Mouse (Mus musculus) CH12.LX (cell line): ENCODE results near the gene Fyco1. TPM values are rescaled to one million over a fixed set of nuclear protein-coding genes. Genes with fewer than 3 reads are reported as not detected.
A peak's percentile ranks its signal among the peaks of the same experiment; 100 is the strongest.

Experiments used
- DNase-seq: peaks from one replicate; pipeline ENCODE4 v3.0.0-alpha.2; 2013; ENCODE audit errors: extremely low read depth
- H3K27ac ChIP-seq: 2 replicates; pipeline ENCODE4 v1.5.1; 2012; ENCODE audit warnings: low read depth, mild to moderate bottlenecking, control low read depth, moderate library complexity; ENCODE audit not compliant: insufficient read depth
- H3K27me3 ChIP-seq: replicated peaks from 2 replicates; pipeline ENCODE3; 2012; ENCODE audit warnings: inconsistent platforms
- H3K36me3 ChIP-seq, 2 experiments: replicated peaks in 1 of 2; 2 replicates each; pipeline versions ENCODE3 to v1.6.1; 2012; ENCODE audit warnings: inconsistent platforms in 1 of 2, low read length in 1 of 2, mild to moderate bottlenecking in 1 of 2, mixed read lengths in 1 of 2, moderate library complexity in 1 of 2; ENCODE audit not compliant: control insufficient read depth in 1 of 2, insufficient read depth in 1 of 2
- H3K4me1 ChIP-seq, 2 experiments: 2 replicates each; pipeline ENCODE4 v1.6.1; 2012; ENCODE audit warnings: inconsistent platforms in 1 of 2, moderate library complexity in 1 of 2; ENCODE audit not compliant: insufficient read depth in 2 of 2, control insufficient read depth in 1 of 2
- H3K4me2 ChIP-seq: 2 replicates; pipeline ENCODE4 v1.6.1; 2012; ENCODE audit warnings: low read depth, mild to moderate bottlenecking, control low read depth; ENCODE audit not compliant: poor library complexity, insufficient read depth, severe bottlenecking
- H3K4me3 ChIP-seq, 3 experiments: fragments of 150-350 bp in 1 of 3; sonication (generic) in 1 of 3; replicated peaks in 1 of 3; 2 replicates each; pipeline versions ENCODE3 to v1.5.1; 2011 to 2012; ENCODE audit warnings: low read depth in 2 of 3, low read length in 2 of 3, mild to moderate bottlenecking in 2 of 3, moderate library complexity in 2 of 3, control low read depth in 1 of 3, improper control_type of control experiment in 1 of 3, inconsistent platforms in 1 of 3, mixed read lengths in 1 of 3; ENCODE audit not compliant: poor library complexity in 1 of 3
- H3K79me2 ChIP-seq: replicated peaks from 2 replicates; pipeline ENCODE4 v1.6.1; 2012; ENCODE audit warnings: mild to moderate bottlenecking, moderate library complexity; ENCODE audit not compliant: control insufficient read depth, poor library complexity, insufficient read depth, severe bottlenecking; ENCODE audit errors: extremely low read depth
- H3K9ac ChIP-seq: 2 replicates; pipeline ENCODE4 v1.6.1; 2012; ENCODE audit warnings: low read depth, mild to moderate bottlenecking, control low read depth, moderate library complexity; ENCODE audit not compliant: insufficient read depth
- H3K9me3 ChIP-seq: replicated peaks from 2 replicates; pipeline ENCODE3; 2012; ENCODE audit warnings: low read length, inconsistent platforms, mixed read lengths
- BHLHE40 ChIP-seq: IDR thresholded peaks from 2 replicates; pipeline ENCODE4 v1.6.1; 2011; ENCODE audit warnings: mild to moderate bottlenecking, low read depth, low read length, improper control_type of control experiment
- CHD2 ChIP-seq: IDR thresholded peaks from 2 replicates; pipeline ENCODE4 v1.6.1; 2011; ENCODE audit warnings: low read length, improper control_type of control experiment
- CTCF ChIP-seq, 2 experiments: IDR thresholded peaks in 1 of 2; conservative IDR thresholded peaks in 1 of 2; 2 replicates each; pipeline ENCODE4 v1.5.1; 2011 to 2012; ENCODE audit warnings: low read depth in 2 of 2, low read length in 2 of 2, improper control_type of control experiment in 1 of 2, inconsistent platforms in 1 of 2, mild to moderate bottlenecking in 1 of 2, moderate library complexity in 1 of 2
- EP300 ChIP-seq: IDR thresholded peaks from 2 replicates; pipeline ENCODE4 v1.6.1; 2011; ENCODE audit warnings: low read length, improper control_type of control experiment
- HCFC1 ChIP-seq: IDR thresholded peaks from 2 replicates; pipeline ENCODE4 v1.6.1; 2012; ENCODE audit warnings: low read depth, mild to moderate bottlenecking, inconsistent platforms, low read length, improper control_type of control experiment
- JUN ChIP-seq: IDR thresholded peaks from 2 replicates; pipeline ENCODE4 v1.6.1; 2011; ENCODE audit warnings: low read depth, mild to moderate bottlenecking, low read length, improper control_type of control experiment, moderate library complexity; ENCODE audit not compliant: insufficient read depth
- JUND ChIP-seq: conservative IDR thresholded peaks from 2 replicates; pipeline ENCODE4 v1.6.1; 2011; ENCODE audit warnings: low read depth, low read length, improper control_type of control experiment
- MAFK ChIP-seq: IDR thresholded peaks from 2 replicates; pipeline ENCODE4 v1.6.1; 2011; ENCODE audit warnings: low read length, improper control_type of control experiment; ENCODE audit not compliant: insufficient replicate concordance
- MEF2A ChIP-seq: IDR thresholded peaks from 2 replicates; pipeline ENCODE4 v1.6.1; 2014; ENCODE audit warnings: low read depth, mild to moderate bottlenecking, inconsistent platforms, low read length, improper control_type of control experiment, borderline replicate concordance
- NELFE ChIP-seq: IDR thresholded peaks from 2 replicates; pipeline ENCODE4 v1.6.1; 2011; ENCODE audit warnings: low read depth, low read length, improper control_type of control experiment
- NRF1 ChIP-seq: IDR thresholded peaks from 2 replicates; pipeline ENCODE4 v1.6.1; 2014; ENCODE audit warnings: low read depth, mild to moderate bottlenecking, inconsistent platforms, low read length, improper control_type of control experiment, moderate library complexity
- PAX5 ChIP-seq: IDR thresholded peaks from 2 replicates; pipeline ENCODE4 v1.6.1; 2012; ENCODE audit warnings: low read length, inconsistent platforms, mixed read lengths
- POLR2AphosphoS2 ChIP-seq: IDR thresholded peaks from 2 replicates; pipeline ENCODE4 v1.6.1; 2011; ENCODE audit warnings: low read depth, low read length, improper control_type of control experiment
- RAD21 ChIP-seq: IDR thresholded peaks from 2 replicates; pipeline ENCODE4 v1.6.1; 2011; ENCODE audit warnings: low read depth, mild to moderate bottlenecking, low read length, improper control_type of control experiment, moderate library complexity
- RCOR1 ChIP-seq: conservative IDR thresholded peaks from 2 replicates; pipeline ENCODE4 v1.6.1; 2012; ENCODE audit warnings: low read depth, mild to moderate bottlenecking, inconsistent platforms, low read length, improper control_type of control experiment
- TBP ChIP-seq: conservative IDR thresholded peaks from 2 replicates; pipeline ENCODE4 v1.6.1; 2011; ENCODE audit warnings: low read depth, low read length, improper control_type of control experiment
- TCF12 ChIP-seq: IDR thresholded peaks from 2 replicates; pipeline ENCODE4 v1.6.1; 2014; ENCODE audit warnings: low read depth, mild to moderate bottlenecking, inconsistent platforms, low read length, improper control_type of control experiment
- UBTF ChIP-seq: IDR thresholded peaks from 2 replicates; pipeline ENCODE4 v1.6.1; 2012; ENCODE audit warnings: low read depth, mild to moderate bottlenecking, inconsistent platforms, low read length, improper control_type of control experiment, moderate library complexity
- USF1 ChIP-seq: IDR thresholded peaks from 2 replicates; pipeline ENCODE4 v1.6.1; 2014; ENCODE audit warnings: low read depth, mild to moderate bottlenecking, inconsistent platforms, low read length, improper control_type of control experiment
- USF2 ChIP-seq: conservative IDR thresholded peaks from 2 replicates; pipeline ENCODE4 v1.6.1; 2011; ENCODE audit warnings: low read depth, low read length, improper control_type of control experiment
- ZC3H11A ChIP-seq: IDR thresholded peaks from 2 replicates; pipeline ENCODE4 v1.6.1; 2012; ENCODE audit warnings: low read depth, mild to moderate bottlenecking, inconsistent platforms, low read length, improper control_type of control experiment
- ZKSCAN1 ChIP-seq: IDR thresholded peaks from 2 replicates; pipeline ENCODE4 v1.6.1; 2012; ENCODE audit warnings: low read depth, inconsistent platforms, low read length, improper control_type of control experiment, borderline replicate concordance
- ZMIZ1 ChIP-seq: IDR thresholded peaks from 2 replicates; pipeline ENCODE4 v1.6.1; 2012; ENCODE audit warnings: low read depth, mild to moderate bottlenecking, inconsistent platforms, low read length, improper control_type of control experiment
- ZNF384 ChIP-seq: IDR thresholded peaks from 2 replicates; pipeline ENCODE4 v1.6.1; 2012; ENCODE audit warnings: low read depth, low read length, improper control_type of control experiment, inconsistent platforms
- dilution Hi-C: fragments of 300-500 bp; cut with MboI; formaldehyde crosslinking; loops from 2 replicates; pipeline ENCODE4 v1.14.3; 2020; ENCODE audit warnings: low sequenced_read_pairs; ENCODE audit not compliant: extremely low pct_unique_long_range_greater_than_20kb, extremely low pct_ligation_motif_present
- in situ Hi-C: fragments of 300-500 bp; cut with MboI; formaldehyde crosslinking; loops from 3 replicates; pipeline ENCODE4 v1.14.3; 2019; ENCODE audit warnings: low sequenced_read_pairs, low pct_ligation_motif_present, low pct_unique_long_range_greater_than_20kb, mixed read lengths
- polyA plus RNA-seq: library from polyadenylated mRNA; unstranded; fragments of >175 nt; gene quantifications from 2 replicates; pipeline ENCODE4 v1.2.1, GENCODE M21; 2012; ENCODE audit warnings: low read depth; ENCODE audit not compliant: insufficient read length
- total RNA-seq, 2 experiments: library from RNA; depleted of rRNA; stranded (reverse); fragments of 300-350 nt in 1 of 2; fragments of >200 nt in 1 of 2; gene quantifications; 2 replicates each; pipeline ENCODE4 v1.2.3; 2012 to 2014

Fyco1 gene
- total and polyA plus RNA-seq, 3 experiments = 2.1 to 10.2 (median 6.0) TPM

DNA sequence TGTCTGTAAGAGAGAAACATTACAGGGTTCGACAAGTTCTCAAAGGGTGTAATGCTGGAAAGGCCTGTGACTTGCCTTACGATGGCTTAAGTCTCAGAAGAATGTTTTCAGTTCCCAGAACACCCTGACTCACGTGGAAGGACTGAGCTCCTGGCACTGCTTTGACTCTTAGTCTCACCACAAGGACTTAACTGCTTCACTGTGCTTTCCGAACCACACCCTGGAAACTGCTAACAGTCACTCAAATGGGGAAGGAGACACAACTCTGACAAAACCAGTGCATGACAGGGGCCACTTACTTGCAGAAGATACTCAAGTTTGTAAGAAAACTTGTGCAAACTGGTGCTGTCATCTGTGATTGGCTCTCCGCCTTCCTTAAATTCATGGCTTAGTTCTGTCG, 11.5 kb downstream of the Fyco1 start:
- H3K79me2 ChIP-seq = peaks cover 13% of the 10 kb centered on the region
- no peak overlapping the region for H3K4me2 ChIP-seq
- H3K9ac ChIP-seq = no peak overlapping the region
- H3K4me1 ChIP-seq = peaks cover 4 to 24% of the 10 kb centered on the region in 2 experiments; a peak in 3 of 4 replicates
- no peaks in the 10 kb centered on the region for H3K27me3 ChIP-seq
- DNase-seq = peak; percentile 31
- TF ChIP-seq BHLHE40 = 0 out of 2 replicates have a peak, but pooled peaks have one; percentile 23
- TF ChIP-seq PAX5 = no peak
- in situ Hi-C loops (no loop called here), dilution Hi-C loops (no loop called here)
- 0 out of 2 replicates have a peak overlapping the region, but pooled peaks have one; percentile 19 for H3K27ac ChIP-seq
- peaks cover 63 to 84% of the 10 kb centered on the region in 2 experiments for H3K36me3 ChIP-seq
- no peaks in the 10 kb centered on the region for H3K9me3 ChIP-seq
- no peak overlapping the region for H3K4me3 ChIP-seq

DNA sequence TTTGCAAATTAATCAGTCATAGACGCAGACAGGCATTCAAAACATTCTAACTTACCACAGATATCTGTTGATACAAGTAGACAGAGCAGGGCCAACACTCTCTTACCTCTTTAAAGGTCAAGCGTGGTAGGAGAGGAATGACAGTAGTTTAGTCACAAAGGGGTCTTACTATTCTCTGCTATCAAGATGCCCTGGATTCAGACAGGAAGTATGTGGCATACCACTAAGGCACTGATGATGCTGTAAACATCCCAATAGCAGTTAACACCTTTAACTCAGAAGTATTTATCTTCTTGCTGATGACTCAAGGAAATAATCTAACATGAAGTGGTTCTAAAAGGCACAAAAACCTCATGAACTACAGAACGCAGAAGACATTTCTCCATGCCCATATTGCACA, 15.8 kb downstream of the Fyco1 start:
- Histone ChIP-seq H3K79me2 (no peaks in the 10 kb centered on the region), H3K27me3 (no peaks in the 10 kb centered on the region), H3K4me3 (no peak overlapping the region), H3K9me3 (no peaks in the 10 kb centered on the region), H3K4me2 (no peak overlapping the region), H3K9ac (no peak overlapping the region), H3K4me1 (peaks cover 0 to 4% of the 10 kb centered on the region in 2 experiments; a peak in 1 of 4 replicates), H3K27ac (no peak overlapping the region), H3K36me3 (peaks cover 74 to 90% of the 10 kb centered on the region in 2 experiments)
- no peak for TF ChIP-seq RCOR1
- TF ChIP-seq BHLHE40 = no peak
- TF ChIP-seq USF1 = no peak
- no peak for TF ChIP-seq ZNF384
- no peak for TF ChIP-seq MEF2A
- TF ChIP-seq HCFC1 = no peak
- TF ChIP-seq EP300 = no peak
- no peak for TF ChIP-seq ZKSCAN1
- dilution Hi-C loops = no loop called here
- in situ Hi-C loops = no loop called here
- no peak for DNase-seq

DNA sequence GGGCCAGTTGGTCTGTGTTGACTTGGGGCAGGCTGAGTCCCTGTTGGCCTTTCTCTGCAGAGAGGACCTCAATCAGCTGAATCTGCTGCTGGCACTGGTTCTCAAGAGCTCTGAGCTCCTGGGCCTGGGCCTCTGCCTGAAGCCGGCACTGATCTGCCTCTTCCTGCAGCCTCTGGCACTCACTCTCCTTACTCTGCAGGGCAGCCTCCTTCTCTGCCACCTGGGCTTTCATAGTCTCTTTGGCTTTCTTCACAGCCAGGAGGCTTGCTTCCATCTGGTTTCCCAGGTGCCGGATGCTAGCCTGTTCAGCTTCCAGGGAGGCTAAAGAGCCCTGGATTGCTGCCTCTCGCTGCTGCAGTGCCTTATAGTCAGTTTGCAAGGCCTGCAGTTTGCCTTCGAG, 22.8 kb downstream of the Fyco1 start:
- DNase-seq = no peak
- Histone ChIP-seq H3K79me2 (no peaks in the 10 kb centered on the region), H3K9me3 (no peaks in the 10 kb centered on the region), H3K4me1 (no peaks in the 10 kb centered on the region), H3K4me2 (no peak overlapping the region), H3K9ac (no peak overlapping the region), H3K27ac (no peak overlapping the region), H3K36me3 (peaks cover 69 to 91% of the 10 kb centered on the region in 2 experiments), H3K27me3 (no peaks in the 10 kb centered on the region), H3K4me3 (no peak overlapping the region)
- dilution Hi-C loops = no loop called here
- in situ Hi-C loops = no loop called here
- no peak for TF ChIP-seq JUN
- no peak for TF ChIP-seq TBP
- TF ChIP-seq NRF1 = no peak
- no peak for TF ChIP-seq CHD2
- TF ChIP-seq PAX5 = no peak
- no peak for TF ChIP-seq USF2
- TF ChIP-seq CTCF (conservative IDR thresholded peaks at IDR 0.05 in 1 of 2, IDR thresholded peaks at IDR 0.05 in 1 of 2; ENCODE audit: low read depth in 2 of 2, low read length in 2 of 2) = no peak
- no peak for TF ChIP-seq UBTF
- no peak for TF ChIP-seq MAFK
- no peak for TF ChIP-seq BHLHE40
- no peak for TF ChIP-seq RAD21
- no peak for TF ChIP-seq ZNF384
- TF ChIP-seq HCFC1 = no peak
- TF ChIP-seq JUND = no peak
- TF ChIP-seq EP300 = no peak
- no peak for TF ChIP-seq TCF12
- no peak for TF ChIP-seq POLR2AphosphoS2
- TF ChIP-seq ZC3H11A = no peak
- no peak for TF ChIP-seq NELFE
- TF ChIP-seq ZMIZ1 = no peak
